ENCODE assay signal across 8 mouse cellular contexts in genomic region chr15:96548363-96548762, GRCm38 (mm10).
DNase-seq lines count a peak whose midpoint lies in the region; ATAC-seq and TF ChIP-seq lines count a peak whose summit lies in the region.
"Had no signal": no experiment of that assay in that cellular context is flagged by ENCODE, and none has a peak within 500 bp of the region (broad histone marks: within the 10 kb centered on the region; RNA-seq: fewer than 3 reads in every experiment).

No protein-coding gene starts in this region.

- H3K36me3 ChIP-seq in limb, embryonic 13.5 days = no peaks in the 10 kb centered on the region
- no peaks in the 10 kb centered on the region for H3K36me3 ChIP-seq in limb, embryonic 10.5 days
- no peaks in the 10 kb centered on the region for H3K36me3 ChIP-seq in embryonic facial prominence, embryonic 13.5 days
- H3K36me3 ChIP-seq in hindbrain, embryonic 13.5 days = no peaks in the 10 kb centered on the region

- no peak for ATAC-seq in limb, embryonic 13.5 days (ENCODE audit: low FRiP score, low read depth)
- no peak for ATAC-seq in embryonic facial prominence, embryonic 13.5 days (ENCODE audit: insufficient number of reproducible peaks, insufficient read depth, low FRiP score, low TSS enrichment, low read depth)
- no peak for ATAC-seq in hindbrain, embryonic 13.5 days (ENCODE audit: low FRiP score)

- no peak for DNase-seq in limb, embryonic 10.5 days (ENCODE audit: low spot score)
- DNase-seq in embryo, embryonic 11 days = no peak
- DNase-seq in thymus, postnatal 36 days = no peak
- DNase-seq: thymus, postnatal 25 days had no signal

- no peaks in the 10 kb centered on the region for H3K27me3 ChIP-seq in limb, embryonic 13.5 days
- H3K27me3 ChIP-seq in limb, embryonic 10.5 days (ENCODE audit: low read depth, poor library complexity, severe bottlenecking) = no peaks in the 10 kb centered on the region
- no peaks in the 10 kb centered on the region for H3K27me3 ChIP-seq in embryonic facial prominence, embryonic 13.5 days
- 0 out of 2 replicates have a peak, but pooled peaks cover 3% of the 10 kb centered on the region for H3K27me3 ChIP-seq in hindbrain, embryonic 13.5 days

- no peaks in the 10 kb centered on the region for H3K9me3 ChIP-seq in limb, embryonic 13.5 days
- no peaks in the 10 kb centered on the region for H3K9me3 ChIP-seq in limb, embryonic 10.5 days (replicated peaks)
- H3K9me3 ChIP-seq in embryonic facial prominence, embryonic 13.5 days = no peaks in the 10 kb centered on the region
- H3K9me3 ChIP-seq in hindbrain, embryonic 13.5 days = no peaks in the 10 kb centered on the region

- H3K9ac ChIP-seq in limb, embryonic 13.5 days = no peak overlapping the region
- no peak overlapping the region for H3K9ac ChIP-seq in embryonic facial prominence, embryonic 13.5 days
- H3K9ac ChIP-seq in hindbrain, embryonic 13.5 days = no peak overlapping the region

- peaks cover 17% of the 10 kb centered on the region for H3K4me1 ChIP-seq in limb, embryonic 13.5 days
- H3K4me1 ChIP-seq in limb, embryonic 10.5 days = peaks cover 5% of the 10 kb centered on the region; the same call in 1 of the 2 replicates
- H3K4me1 ChIP-seq in embryonic facial prominence, embryonic 13.5 days = peaks cover 12% of the 10 kb centered on the region
- 0 out of 2 replicates have a peak, but pooled peaks cover 6% of the 10 kb centered on the region for H3K4me1 ChIP-seq in hindbrain, embryonic 13.5 days (replicated peaks)
- H3K4me1 ChIP-seq in olfactory bulb, adult 2 months (ENCODE audit: control insufficient read depth, insufficient read depth, low read length) = peaks cover 8% of the 10 kb centered on the region

- no peak overlapping the region for H3K4me2 ChIP-seq in limb, embryonic 13.5 days (replicated peaks)
- no peak overlapping the region for H3K4me2 ChIP-seq in embryonic facial prominence, embryonic 13.5 days
- no peak overlapping the region for H3K4me2 ChIP-seq in hindbrain, embryonic 13.5 days

- 88% methylated on average over 9 of the region's 9 CpGs for WGBS in limb, embryonic 13.5 days
- WGBS in limb, embryonic 10.5 days = 91% methylated on average over 9 of the region's 9 CpGs
- WGBS in embryonic facial prominence, embryonic 13.5 days = 89% methylated on average over 9 of the region's 9 CpGs
- WGBS in hindbrain, embryonic 13.5 days = 78% methylated on average over 9 of the region's 9 CpGs
- 41% methylated on average over 9 of the region's 9 CpGs for WGBS in olfactory bulb, adult 2 months

- H3K27ac ChIP-seq in limb, embryonic 13.5 days = peak overlapping the region; percentile 33; the same call in 1 of the 2 replicates
- H3K27ac ChIP-seq in limb, embryonic 10.5 days = no peak overlapping the region
- H3K27ac ChIP-seq in embryonic facial prominence, embryonic 13.5 days = peak overlapping the region; percentile 51; the same call in 1 of the 2 replicates
- peak overlapping the region; percentile 63; the same call in 1 of the 2 replicates for H3K27ac ChIP-seq in hindbrain, embryonic 13.5 days
- H3K27ac ChIP-seq in olfactory bulb, adult 2 months (ENCODE audit: insufficient read depth, low read depth, low read length) = 0 out of 2 replicates have a peak overlapping the region, but pooled peaks have one; percentile 32

- TF ChIP-seq CTCF in olfactory bulb, adult 2 months (IDR thresholded peaks at IDR 0.05; ENCODE audit: insufficient read depth, low read depth, low read length) = no peak

- H3K4me3 ChIP-seq in limb, embryonic 13.5 days = no peak overlapping the region
- no peak overlapping the region for H3K4me3 ChIP-seq in limb, embryonic 10.5 days
- no peak overlapping the region for H3K4me3 ChIP-seq in embryonic facial prominence, embryonic 13.5 days
- no peak overlapping the region for H3K4me3 ChIP-seq in hindbrain, embryonic 13.5 days
- no peak overlapping the region for H3K4me3 ChIP-seq in olfactory bulb, adult 2 months (ENCODE audit: insufficient read depth, low read depth, low read length)

- TF ChIP-seq POLR2A in olfactory bulb, adult 2 months (IDR thresholded peaks at IDR 0.05; ENCODE audit: insufficient read depth, low read depth, low read length) = no peak
